Mouse (Mus musculus) stomach, embryonic 14.5 days (tissue): Measurements from ENCODE around the gene 1810009A15Rik. TPM values are rescaled to one million over a fixed set of nuclear protein-coding genes. Genes with fewer than 3 reads are reported as not detected.
A peak's percentile ranks its signal among the peaks of the same experiment; 100 is the strongest.

Experiments used
- ATAC-seq: fragments of 200-750 bp; cut with Nextera tagmentation; 2 replicates; pipeline ENCODE4 v1.8.0; 2017; ENCODE audit warnings: low read depth, moderate TSS enrichment; ENCODE audit not compliant: insufficient number of reproducible peaks, insufficient read depth, low FRiP score
- H3K27ac ChIP-seq: fragments of 300-500 bp; sonication (generic); 2 replicates; pipeline ENCODE4 v1.5.1; 2014; ENCODE audit warnings: mild to moderate bottlenecking, low read length, moderate library complexity, mixed read lengths
- H3K27me3 ChIP-seq: fragments of 300-500 bp; sonication (generic); 2 replicates; pipeline ENCODE4 v1.6.1; 2014; ENCODE audit warnings: low read length, control low read depth, mixed read lengths; ENCODE audit not compliant: control insufficient read depth, insufficient read depth
- H3K36me3 ChIP-seq: fragments of 300-500 bp; sonication (generic); 2 replicates; pipeline ENCODE4 v1.6.1; 2014; ENCODE audit warnings: mild to moderate bottlenecking, control low read depth, low read length, moderate library complexity, mixed read lengths; ENCODE audit not compliant: control insufficient read depth, insufficient read depth
- H3K4me1 ChIP-seq: fragments of 300-500 bp; sonication (generic); 2 replicates; pipeline ENCODE4 v1.6.1; 2014; ENCODE audit warnings: low read length, control low read depth, mixed read lengths; ENCODE audit not compliant: control insufficient read depth, insufficient read depth
- H3K4me2 ChIP-seq: fragments of 300-500 bp; sonication (generic); replicated peaks from 2 replicates; pipeline ENCODE4 v1.6.1; 2014; ENCODE audit warnings: low read depth, low read length, control low read depth
- H3K4me3 ChIP-seq: fragments of 300-500 bp; sonication (generic); 2 replicates; pipeline ENCODE4 v1.5.1; 2014; ENCODE audit warnings: low read depth, low read length, control low read depth
- H3K9ac ChIP-seq: fragments of 300-500 bp; sonication (generic); replicated peaks from 2 replicates; pipeline ENCODE4 v1.6.1; 2014; ENCODE audit warnings: low read depth, mild to moderate bottlenecking, control low read depth, low read length, moderate library complexity, mixed read lengths
- H3K9me3 ChIP-seq: fragments of 300-500 bp; sonication (generic); 2 replicates; pipeline ENCODE4 v1.6.1; 2016; ENCODE audit warnings: low read depth, low read length, control low read depth; ENCODE audit not compliant: control insufficient read depth
- WGBS: fragments of 180-500 bp; shearing (Covaris S2); extraction: QIAGEN DNeasy Blood & Tissue Kit; methylation state at CpG from one replicate; pipeline ENCODE4 v1.1.7; 2014; 5-methylcytosine and 5-hydroxymethylcytosine counted together
- polyA plus RNA-seq: library from polyadenylated mRNA; unstranded; fragments of >200 nt; fragmentation: Nextera tagmentation; extraction: Ambion mirVana; gene quantifications from 2 replicates; pipeline ENCODE4 v1.2.1, GENCODE M21; 2014

Gene 1810009A15Rik
- 71.0 and 82.4 TPM in 2 replicates for polyA plus RNA-seq

DNA sequence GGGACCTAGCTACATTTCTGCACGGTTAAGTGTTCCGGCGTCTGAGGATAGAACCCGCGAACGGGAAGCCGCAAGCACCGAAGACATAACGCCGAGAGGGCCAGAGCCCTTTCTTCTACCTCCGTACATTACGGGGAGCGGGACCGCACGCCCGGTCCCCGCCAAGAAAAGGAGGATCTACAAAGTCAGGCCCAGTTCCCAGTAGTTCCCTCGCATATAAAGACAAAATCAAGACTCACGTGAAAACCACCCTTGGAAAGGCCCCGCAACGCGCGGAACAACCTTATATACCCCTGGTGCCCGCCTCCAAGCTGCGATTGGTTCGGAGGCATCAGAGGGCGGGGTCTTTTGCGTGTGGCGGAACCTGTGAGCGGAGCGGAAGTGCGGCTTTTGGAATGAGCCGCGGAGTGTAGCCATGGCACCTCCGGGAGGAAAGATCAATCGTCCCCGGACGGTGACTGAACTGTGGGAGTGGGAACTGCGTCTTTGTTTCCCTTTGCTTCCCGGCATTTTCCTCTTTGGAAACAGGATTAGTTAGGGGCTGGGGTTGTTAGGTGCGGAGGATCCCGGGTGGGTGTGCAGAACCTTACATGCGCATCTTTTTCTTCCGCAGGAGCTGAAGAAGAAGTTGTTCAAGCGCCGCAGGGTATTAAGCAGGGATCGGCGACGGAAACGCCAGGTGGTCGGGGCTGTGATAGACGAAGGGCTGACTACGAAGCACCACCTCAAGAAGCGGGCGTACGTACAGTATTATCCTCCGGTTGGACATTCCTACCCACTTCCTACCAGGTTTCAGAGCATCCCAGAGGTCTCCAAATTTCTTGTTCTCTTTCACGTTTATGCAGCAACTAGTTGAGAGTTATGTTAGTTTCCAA lies at the start of gene 1810009A15Rik, which contains the start of gene Gm49416:
TSS of gene 1810009A15Rik (plus strand) at position 343 of the 875 bp plus-strand sequence.
TSS of gene Gm49416 (plus strand) at position 416 of the 875 bp plus-strand sequence.
- peak; percentile 95 for ATAC-seq
- peak within 1 kb of the TSS; percentile 59 for H3K9ac ChIP-seq
- peaks cover 12% of the 10 kb centered on the region; the same call in 1 of the 2 replicates for H3K4me1 ChIP-seq
- peak within 1 kb of the TSS; percentile 59 for H3K4me3 ChIP-seq
- peak within 1 kb of the TSS; percentile 76 for H3K4me2 ChIP-seq
- peaks cover 9% of the 10 kb centered on the region for H3K36me3 ChIP-seq
- H3K27ac ChIP-seq, result peak within 1 kb of the TSS; percentile 89
- no peaks in the 10 kb centered on the region for H3K9me3 ChIP-seq
- H3K27me3 ChIP-seq, result no peaks in the 10 kb centered on the region
- WGBS, result under 1% methylated on average over 58 of the region's 58 CpGs

DNA sequence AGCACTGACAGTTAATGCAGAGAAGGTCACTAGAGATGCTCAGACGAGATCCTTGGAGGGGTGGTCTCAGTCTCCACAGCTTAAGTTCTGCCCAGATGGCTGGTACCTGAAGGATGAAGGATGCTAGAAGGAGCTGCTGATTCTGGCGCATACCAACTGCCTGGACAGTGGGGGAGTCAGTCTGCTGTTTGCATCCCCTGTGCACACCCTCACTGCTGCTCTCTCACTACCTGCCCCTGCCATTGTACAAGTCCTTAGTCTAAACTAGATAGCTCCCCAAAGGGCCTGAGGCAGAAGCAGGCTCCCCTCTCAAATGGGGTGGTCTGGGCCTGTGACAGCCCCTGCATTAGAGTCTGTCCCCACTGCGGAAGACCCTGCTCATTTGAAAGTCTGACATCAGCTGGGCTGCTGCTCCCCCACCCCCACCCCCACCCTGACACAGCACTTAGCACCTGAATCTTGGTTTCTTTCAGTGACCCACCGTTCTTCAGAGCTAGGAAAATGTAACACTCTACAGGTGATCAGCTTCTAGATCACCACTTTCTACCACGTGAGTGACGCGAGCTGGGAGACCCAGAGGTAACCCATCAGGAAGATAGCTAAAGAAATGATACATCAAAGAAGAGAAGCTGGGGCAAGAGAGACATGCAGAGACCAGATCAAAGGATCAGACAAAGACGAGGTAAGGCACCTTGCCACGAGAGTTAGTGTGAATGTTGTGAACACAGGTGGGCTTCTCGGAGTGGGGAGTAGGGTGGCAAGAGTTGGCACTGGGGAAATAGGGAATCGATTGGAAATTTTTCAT lies 49.3 kb upstream of the 1810009A15Rik start, which contains the start of gene Gng3:
TSS of gene Gng3 (minus strand) at position 92 of the 805 bp plus-strand sequence.
- Histone ChIP-seq H3K9me3 (no peaks in the 10 kb centered on the region), H3K27ac (peak within 1 kb of the TSS; percentile 97), H3K4me3 (peak within 1 kb of the TSS; percentile 54), H3K36me3 (peaks cover 15% of the 10 kb centered on the region), H3K4me2 (peak within 1 kb of the TSS; percentile 83), H3K9ac (peak within 1 kb of the TSS; percentile 60), H3K4me1 (peaks cover 15% of the 10 kb centered on the region), H3K27me3 (no peaks in the 10 kb centered on the region)
- 56% methylated on average over 11 of the region's 11 CpGs for WGBS
- no peak for ATAC-seq

DNA sequence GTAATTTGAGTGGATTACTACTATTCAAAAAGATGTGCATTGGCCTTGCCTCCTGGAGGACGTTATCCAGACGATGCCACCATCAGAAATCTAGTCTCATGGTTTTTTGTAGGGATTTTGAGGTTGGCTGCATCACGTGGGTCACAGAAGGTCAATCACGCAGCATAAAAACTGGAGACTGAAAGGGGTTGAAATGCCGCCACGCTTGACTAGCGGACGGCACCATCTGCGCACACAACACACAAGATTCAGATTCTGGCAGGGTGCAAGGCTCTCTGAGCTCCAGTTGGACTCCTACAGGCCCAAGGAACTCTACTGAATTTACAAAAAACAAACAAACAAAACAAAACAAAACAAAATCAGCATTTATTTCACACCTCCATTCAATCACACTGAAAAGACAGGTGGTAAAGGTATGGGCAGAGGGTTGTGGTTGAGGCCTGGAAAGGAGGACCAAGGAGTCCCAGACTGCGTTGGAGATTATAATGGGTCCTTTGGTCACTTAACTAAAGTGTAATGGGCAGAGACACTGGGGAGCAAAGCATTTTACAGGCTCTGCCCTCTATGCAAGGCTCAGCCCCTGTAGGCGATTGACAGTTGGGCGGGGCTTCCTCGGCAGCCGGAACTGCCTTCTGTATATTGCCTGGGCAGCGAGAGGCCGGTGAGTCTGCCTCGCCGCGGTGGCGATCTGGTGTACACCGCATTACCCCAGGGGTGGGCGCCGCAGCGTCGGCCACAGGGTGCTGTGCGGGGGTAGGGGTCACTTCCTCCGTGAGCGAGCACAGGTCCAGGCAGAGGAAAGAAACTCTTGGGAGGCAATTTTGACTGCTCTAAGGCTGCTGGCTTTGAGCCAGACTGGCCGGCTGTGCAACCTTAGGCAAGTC lies 48.5 kb upstream of the 1810009A15Rik start:
- 24% methylated on average over 29 of the region's 29 CpGs for WGBS
- Histone ChIP-seq H3K4me2 (peak overlapping the region; percentile 83), H3K9me3 (no peaks in the 10 kb centered on the region), H3K4me3 (peak overlapping the region; percentile 38), H3K4me1 (peaks cover 15% of the 10 kb centered on the region), H3K27ac (0 out of 2 replicates have a peak overlapping the region, but pooled peaks have one; percentile 48), H3K27me3 (no peaks in the 10 kb centered on the region), H3K9ac (peak overlapping the region; percentile 46; the same call in 1 of the 2 replicates), H3K36me3 (peaks cover 8% of the 10 kb centered on the region)
- ATAC-seq, result peak; percentile 44

DNA sequence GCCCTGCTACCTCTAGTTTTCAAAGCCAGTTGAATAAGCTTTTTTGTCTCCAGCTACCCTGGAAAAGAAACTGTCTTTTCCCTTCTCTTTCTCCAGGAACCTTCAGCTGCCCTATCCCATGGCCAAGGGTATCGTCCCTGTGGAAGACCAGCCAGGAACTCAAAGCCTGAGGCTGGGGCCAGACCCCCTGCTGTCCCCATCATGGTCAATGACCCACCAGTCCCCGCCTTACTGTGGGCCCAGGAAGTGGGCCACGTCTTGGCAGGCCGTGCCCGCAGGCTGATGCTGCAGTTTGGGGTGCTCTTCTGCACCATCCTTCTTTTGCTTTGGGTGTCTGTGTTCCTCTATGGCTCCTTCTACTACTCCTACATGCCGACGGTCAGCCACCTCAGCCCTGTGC lies 47.6 kb upstream of the 1810009A15Rik start:
- Histone ChIP-seq H3K27me3 (no peaks in the 10 kb centered on the region), H3K4me1 (peaks cover 15% of the 10 kb centered on the region), H3K4me2 (peak overlapping the region; percentile 83), H3K27ac (no peak overlapping the region), H3K9ac (no peak overlapping the region), H3K36me3 (peaks cover 5% of the 10 kb centered on the region), H3K4me3 (peak overlapping the region; percentile 38; the same call in 1 of the 2 replicates), H3K9me3 (no peaks in the 10 kb centered on the region)
- WGBS, result 90% methylated on average over 7 of the region's 7 CpGs
- no peak for ATAC-seq

DNA sequence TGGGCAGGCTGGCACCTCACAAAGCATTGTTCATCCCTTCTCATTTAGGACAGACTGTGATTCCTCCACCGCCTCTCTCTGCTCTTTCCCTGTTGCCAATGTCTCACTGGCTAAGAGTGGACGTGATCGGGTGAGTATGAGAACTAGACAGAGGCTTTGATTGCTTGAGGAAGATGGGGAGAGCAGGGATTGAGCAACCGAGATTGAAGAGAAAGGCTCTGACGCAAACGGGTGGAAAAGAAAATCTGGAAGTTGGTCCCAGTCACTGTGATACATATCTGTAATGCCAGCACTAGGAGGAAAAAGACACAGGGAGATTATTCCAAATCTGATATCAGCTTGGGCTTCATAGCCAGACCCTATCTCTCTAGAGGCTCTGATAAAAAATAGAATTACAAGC lies 45.7 kb upstream of the 1810009A15Rik start:
- Histone ChIP-seq H3K27me3 (no peaks in the 10 kb centered on the region), H3K9me3 (no peaks in the 10 kb centered on the region), H3K9ac (no peak overlapping the region), H3K36me3 (peaks cover 12% of the 10 kb centered on the region), H3K4me1 (peaks cover 15% of the 10 kb centered on the region), H3K27ac (no peak overlapping the region), H3K4me2 (no peak overlapping the region), H3K4me3 (no peak overlapping the region)
- WGBS, result 90% methylated on average over 6 of the region's 6 CpGs
- no peak for ATAC-seq

DNA sequence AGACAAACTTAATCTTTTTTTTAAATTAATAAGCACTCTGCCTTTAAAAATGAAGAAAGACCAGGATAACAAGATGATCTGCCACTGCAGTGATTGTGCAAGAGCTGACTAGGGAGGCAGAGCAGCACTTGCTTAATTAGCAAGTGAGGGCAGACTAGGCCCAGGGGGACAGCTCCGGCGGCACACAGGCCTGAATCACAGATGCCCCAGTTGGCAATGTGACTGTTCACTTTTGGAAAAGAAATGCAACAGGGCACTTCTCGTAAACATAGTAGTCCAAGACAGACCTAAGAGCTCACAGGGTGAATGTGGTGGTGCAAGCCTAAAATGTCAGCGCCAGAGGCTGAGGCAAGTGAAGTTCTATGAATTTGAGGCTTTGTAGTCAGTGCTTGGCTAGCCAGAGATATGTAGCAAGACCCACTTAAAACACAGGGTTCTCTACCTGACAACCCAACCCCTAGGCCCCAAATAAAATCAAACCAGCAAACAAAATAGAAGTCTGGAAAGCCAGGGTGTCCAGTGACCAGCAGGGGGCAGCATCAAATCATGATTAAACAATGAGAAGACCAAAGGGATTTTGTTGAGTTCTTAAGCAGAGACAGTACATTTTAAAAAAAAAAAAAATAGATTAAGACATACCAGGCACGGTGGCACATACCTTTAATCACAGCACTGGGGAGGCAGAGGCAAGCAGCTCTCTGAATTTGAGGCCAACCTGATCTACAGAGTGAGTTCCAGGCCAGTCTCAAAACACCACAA lies 44.1 kb upstream of the 1810009A15Rik start:
- no peaks in the 10 kb centered on the region for H3K9me3 ChIP-seq
- no peak overlapping the region for H3K4me3 ChIP-seq
- 63% methylated on average over 5 of the region's 5 CpGs for WGBS
- no peaks in the 10 kb centered on the region for H3K27me3 ChIP-seq
- no peak overlapping the region for H3K9ac ChIP-seq
- H3K4me1 ChIP-seq, result peaks cover 5% of the 10 kb centered on the region; the same call in 1 of the 2 replicates
- ATAC-seq, result no peak
- no peak overlapping the region for H3K4me2 ChIP-seq
- H3K36me3 ChIP-seq, result peaks cover 12% of the 10 kb centered on the region
- no peak overlapping the region for H3K27ac ChIP-seq

DNA sequence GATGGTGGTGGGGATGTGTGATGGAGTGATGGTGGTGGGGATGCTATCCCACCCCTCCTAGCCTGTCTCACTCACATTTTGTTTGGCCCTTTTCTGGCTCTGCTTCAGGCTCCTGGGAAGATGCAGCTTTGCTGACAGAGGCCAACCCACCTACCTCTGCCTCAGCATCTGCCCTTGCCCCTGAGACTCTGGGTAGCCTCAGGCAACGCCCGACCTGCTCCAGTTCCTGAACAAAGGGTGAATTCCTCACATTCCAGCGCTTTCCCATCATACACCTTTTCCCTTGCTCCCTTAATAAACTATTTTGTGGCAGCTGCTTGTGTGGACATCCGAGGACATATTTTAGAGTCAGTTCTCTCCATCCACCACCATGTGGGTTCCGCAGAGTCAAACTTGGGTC lies 40.3 kb upstream of the 1810009A15Rik start:
- Histone ChIP-seq H3K9ac (no peak overlapping the region), H3K4me3 (no peak overlapping the region), H3K36me3 (peaks cover 7% of the 10 kb centered on the region), H3K4me1 (no peaks in the 10 kb centered on the region), H3K9me3 (no peaks in the 10 kb centered on the region), H3K4me2 (no peak overlapping the region), H3K27ac (no peak overlapping the region), H3K27me3 (no peaks in the 10 kb centered on the region)
- WGBS, result 75% methylated on average over 5 of the region's 5 CpGs
- ATAC-seq, result no peak
